Mouse (Mus musculus) brown adipose tissue, adult 24 weeks (tissue): Measurements from ENCODE around the gene Rpap2. TPM values are rescaled to one million over a fixed set of nuclear protein-coding genes. Genes with fewer than 3 reads are reported as not detected.

Experiments used
- H3K27ac ChIP-seq: fragments of 200-500 bp; replicated peaks from 2 replicates; pipeline ENCODE4 v1.5.1; 2012; ENCODE audit warnings: low read depth, mild to moderate bottlenecking, low read length
- H3K4me1 ChIP-seq: fragments of 200-500 bp; 2 replicates; pipeline ENCODE4 v1.6.1; 2012; ENCODE audit warnings: low read length, mixed read lengths; ENCODE audit not compliant: control insufficient read depth, insufficient read depth, insufficient read length
- H3K4me3 ChIP-seq: fragments of 200-500 bp; 2 replicates; pipeline ENCODE4 v1.5.1; 2012; ENCODE audit warnings: low read depth, mild to moderate bottlenecking, low read length, moderate library complexity; ENCODE audit not compliant: insufficient read depth
- polyA plus RNA-seq: library from polyadenylated mRNA; stranded (reverse); fragments of >200 nt; gene quantifications from 2 replicates; pipeline ENCODE4 v1.2.4, GENCODE M21; 2012; ENCODE audit not compliant: missing spikeins, insufficient read depth, insufficient read length

Rpap2 gene
- polyA plus RNA-seq, 1 experiment, result 15.0 TPM

GRCm38 (mm10) chr5:107705756-107706155 is 108.6 kb downstream of the Rpap2 start:
- Histone ChIP-seq H3K4me1 (no peaks in the 10 kb centered on the region), H3K27ac (no peak overlapping the region), H3K4me3 (no peak overlapping the region)

DNA sequence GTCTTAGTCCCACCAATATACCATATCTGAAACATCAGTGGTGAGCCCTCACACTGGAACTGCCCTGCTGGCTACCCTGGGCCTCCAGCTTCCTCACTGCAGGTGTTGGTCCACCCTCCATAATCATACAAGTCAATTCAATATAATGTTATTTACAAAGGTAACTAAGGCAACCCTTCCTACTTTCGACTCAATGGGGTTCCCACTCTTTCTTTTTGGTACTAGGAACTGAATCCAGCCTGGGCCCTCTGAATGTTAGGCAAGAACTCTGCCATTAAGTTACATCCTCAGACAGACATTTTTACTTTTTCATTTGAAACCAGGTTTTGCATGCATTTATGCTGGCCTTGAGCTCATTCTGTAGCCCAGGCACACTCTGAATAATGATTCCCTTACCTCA is 109.1 kb downstream of the Rpap2 start:
- H3K27ac ChIP-seq, result no peak overlapping the region
- no peak overlapping the region for H3K4me3 ChIP-seq
- no peaks in the 10 kb centered on the region for H3K4me1 ChIP-seq

DNA sequence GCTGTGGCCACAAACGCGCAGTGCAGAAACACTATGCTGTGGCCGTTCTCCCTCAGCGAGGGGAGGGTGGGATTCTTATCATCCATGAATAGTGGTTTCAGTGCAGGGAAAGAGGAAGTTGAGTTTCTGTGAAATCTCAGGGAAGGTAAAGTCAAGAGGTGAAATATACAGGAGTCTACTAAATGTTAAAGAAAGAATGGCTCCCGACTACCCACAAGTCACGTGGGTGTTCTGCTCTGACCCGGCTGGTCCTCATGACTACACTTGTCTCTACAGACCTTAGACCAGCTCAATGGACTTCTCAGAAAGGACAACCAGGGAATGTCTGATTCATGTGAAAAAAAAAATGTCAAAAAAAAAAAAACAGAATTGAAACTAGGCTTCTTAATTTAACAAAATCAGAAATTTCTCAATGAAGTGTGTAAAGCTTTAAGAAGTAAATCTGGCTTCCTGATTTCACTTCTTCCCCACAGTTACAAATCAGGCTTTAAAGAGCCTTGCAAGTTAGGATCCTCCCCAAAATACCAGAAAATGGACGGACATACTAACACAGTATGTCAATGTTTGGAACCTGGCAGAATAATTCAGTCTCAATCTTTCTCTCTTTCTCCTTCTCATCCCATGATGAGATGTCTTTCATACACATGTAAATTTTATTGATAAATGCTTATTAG is 111.1 kb downstream of the Rpap2 start:
- no peak overlapping the region for H3K4me3 ChIP-seq
- H3K27ac ChIP-seq, result no peak overlapping the region
- no peaks in the 10 kb centered on the region for H3K4me1 ChIP-seq

Other genes with a start within 250 kb of the Rpap2 start
- not detected in 2 replicates for gene Ephx4, start 194.6 kb upstream of the Rpap2 start, polyA plus RNA-seq
- not detected in 2 replicates for gene Lpcat2b, start 165.8 kb upstream of the Rpap2 start, polyA plus RNA-seq
- gene Btbd8, start 159.4 kb upstream of the Rpap2 start, polyA plus RNA-seq, result 2.5 and 3.8 TPM in 2 replicates
- gene Gm42669, start 89.8 kb upstream of the Rpap2 start, polyA plus RNA-seq, result not detected in 2 replicates
- gene 1700028K03Rik, start 62.7 kb upstream of the Rpap2 start, polyA plus RNA-seq, result not detected in 2 replicates
- 6.3 and 11.4 TPM in 2 replicates for gene Glmn, start 515 bp downstream of the Rpap2 start, polyA plus RNA-seq
- gene Gfi1, start 128.7 kb downstream of the Rpap2 start, polyA plus RNA-seq, result not detected in 2 replicates
- not detected in 2 replicates for gene Ube2d2b, start 232.7 kb downstream of the Rpap2 start, polyA plus RNA-seq